Mouse (Mus musculus) E14TG2a.4 (cell line): ENCODE data around the gene Cntrob.

Experiments
- CTCF ChIP-seq: conservative IDR thresholded peaks from 2 replicates; pipeline ENCODE4 v1.5.1; 2014; ENCODE audit warnings: low read length
- NANOG ChIP-seq: IDR thresholded peaks from 2 replicates; pipeline ENCODE4 v1.6.1; 2014; ENCODE audit warnings: borderline replicate concordance, low read length, mixed read lengths
- POU5F1 ChIP-seq: IDR thresholded peaks from 2 replicates; pipeline ENCODE4 v1.6.1; 2014; ENCODE audit warnings: low read length, borderline replicate concordance

DNA sequence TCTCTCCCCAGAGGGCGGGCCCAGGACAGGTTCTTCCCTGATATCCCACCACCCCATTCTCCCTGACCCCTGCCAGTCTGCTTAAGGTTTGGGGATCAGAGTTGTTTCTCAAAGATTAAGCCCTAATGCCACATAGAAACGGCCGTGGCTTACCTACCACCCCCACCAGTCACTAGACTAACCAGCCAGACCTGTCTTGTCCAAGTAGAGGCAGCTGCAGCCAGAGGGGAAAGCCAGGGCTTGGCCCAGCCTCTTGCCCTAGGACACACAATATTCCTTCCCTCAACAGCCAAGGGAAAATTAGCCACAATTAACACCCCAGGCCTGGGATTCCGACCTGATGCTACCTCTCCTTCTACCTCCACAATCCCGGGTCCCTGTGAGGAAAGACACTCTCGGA, 42.1 kb upstream of the Cntrob start:
- TF ChIP-seq CTCF, result no peak
- no peak for TF ChIP-seq POU5F1
- no peak for TF ChIP-seq NANOG
